Mouse (Mus musculus) liver, embryonic 12.5 days (tissue): ENCODE results near the gene G6pc2. TPM values are rescaled to one million over a fixed set of nuclear protein-coding genes. Genes with fewer than 3 reads are reported as not detected.

Experiments used
- ATAC-seq: fragments of 200-750 bp; cut with Nextera tagmentation; 2 replicates; pipeline ENCODE4 v1.8.0; 2017; ENCODE audit warnings: moderate number of reproducible peaks, mild to moderate bottlenecking, moderate library complexity
- H3K27ac ChIP-seq: fragments of 300-500 bp; sonication (generic); 2 replicates; pipeline ENCODE4 v1.5.1; 2016; ENCODE audit warnings: mild to moderate bottlenecking
- H3K27me3 ChIP-seq: fragments of 300-500 bp; sonication (generic); replicated peaks from 2 replicates; pipeline ENCODE4 v1.6.1; 2016; ENCODE audit warnings: mild to moderate bottlenecking, moderate library complexity
- H3K36me3 ChIP-seq: fragments of 300-500 bp; sonication (generic); 2 replicates; pipeline ENCODE4 v1.6.1; 2016; ENCODE audit warnings: mild to moderate bottlenecking, moderate library complexity
- H3K4me1 ChIP-seq: fragments of 300-500 bp; sonication (generic); 2 replicates; pipeline ENCODE4 v1.6.1; 2016
- H3K4me2 ChIP-seq: fragments of 300-500 bp; sonication (generic); 2 replicates; pipeline ENCODE4 v1.6.1; 2016; ENCODE audit warnings: mild to moderate bottlenecking, moderate library complexity
- H3K4me3 ChIP-seq: fragments of 300-500 bp; sonication (generic); 2 replicates; pipeline ENCODE4 v1.5.1; 2016; ENCODE audit warnings: mild to moderate bottlenecking, moderate library complexity
- H3K9ac ChIP-seq: fragments of 300-500 bp; sonication (generic); 2 replicates; pipeline ENCODE4 v1.6.1; 2016; ENCODE audit warnings: mild to moderate bottlenecking, moderate library complexity
- H3K9me3 ChIP-seq: fragments of 300-500 bp; sonication (generic); replicated peaks from 2 replicates; pipeline ENCODE4 v1.6.1; 2016; ENCODE audit warnings: mild to moderate bottlenecking, moderate library complexity
- WGBS: fragments of 180-500 bp; shearing (Covaris S2); methylation state at CpG from one replicate; pipeline ENCODE4 v1.1.7; 2016; ENCODE audit not compliant: insufficient replicate concordance; 5-methylcytosine and 5-hydroxymethylcytosine counted together
- polyA plus RNA-seq: library from polyadenylated mRNA; unstranded; fragments of >200 nt; fragmentation: Nextera tagmentation; extraction: Ambion mirVana; gene quantifications from 2 replicates; pipeline ENCODE4 v1.2.1, GENCODE M21; 2016

G6pc2 gene
- polyA plus RNA-seq, 1 experiment from 2014 or later = not detected

DNA sequence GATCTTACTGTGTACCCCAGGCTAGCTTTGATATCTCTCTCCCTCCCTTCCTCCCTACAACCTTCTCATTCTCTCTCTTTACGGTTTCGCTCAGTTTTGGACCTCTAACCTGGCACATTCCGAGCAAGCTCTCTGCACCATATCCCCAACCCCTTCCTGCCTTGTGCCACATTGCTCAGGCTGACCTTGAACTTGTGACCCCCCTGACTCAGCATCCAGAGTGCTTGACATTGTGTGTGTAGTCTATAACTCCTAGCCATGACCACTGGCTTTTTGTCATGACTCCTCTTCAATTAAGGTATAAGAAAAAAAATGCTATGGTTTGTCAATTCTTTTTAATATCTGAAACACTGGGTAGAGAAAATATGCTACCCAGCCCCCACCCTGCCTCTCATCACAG lies 1.2 kb upstream of the G6pc2 start:
- WGBS = 71% methylated on average over 3 of the region's 3 CpGs
- H3K27ac ChIP-seq = no peak overlapping the region
- H3K4me2 ChIP-seq = no peak overlapping the region
- H3K27me3 ChIP-seq = no peaks in the 10 kb centered on the region
- no peak overlapping the region for H3K9ac ChIP-seq
- no peaks in the 10 kb centered on the region for H3K9me3 ChIP-seq
- no peak for ATAC-seq
- H3K4me1 ChIP-seq = peaks cover 10% of the 10 kb centered on the region
- H3K4me3 ChIP-seq = no peak overlapping the region
- H3K36me3 ChIP-seq = no peaks in the 10 kb centered on the region

GRCm38 (mm10) chr2:69212652-69213051 lies 1.8 kb downstream of the G6pc2 start:
- 58% methylated on average over 10 of the region's 10 CpGs for WGBS
- no peak for ATAC-seq
- Histone ChIP-seq H3K9ac (no peak overlapping the region), H3K4me1 (no peaks in the 10 kb centered on the region), H3K9me3 (no peaks in the 10 kb centered on the region), H3K4me3 (no peak overlapping the region), H3K4me2 (no peak overlapping the region), H3K27ac (no peak overlapping the region), H3K36me3 (no peaks in the 10 kb centered on the region), H3K27me3 (no peaks in the 10 kb centered on the region)

- H3K4me3 ChIP-seq = no peak overlapping the region
- no peak overlapping the region for H3K9ac ChIP-seq
- H3K9me3 ChIP-seq = no peaks in the 10 kb centered on the region
- no peak overlapping the region for H3K27ac ChIP-seq
- 78% methylated on average over 7 of the region's 7 CpGs for WGBS
- H3K36me3 ChIP-seq = no peaks in the 10 kb centered on the region
- no peak overlapping the region for H3K4me2 ChIP-seq
- no peak for ATAC-seq
- H3K4me1 ChIP-seq = no peaks in the 10 kb centered on the region
- H3K27me3 ChIP-seq = no peaks in the 10 kb centered on the region
Measured at GRCm38 (mm10) chr2:69215242-69215641, 4.4 kb downstream of the G6pc2 start.

- no peak overlapping the region for H3K4me2 ChIP-seq
- no peaks in the 10 kb centered on the region for H3K27me3 ChIP-seq
- H3K36me3 ChIP-seq = no peaks in the 10 kb centered on the region
- no peak overlapping the region for H3K9ac ChIP-seq
- no peaks in the 10 kb centered on the region for H3K9me3 ChIP-seq
- H3K4me1 ChIP-seq = no peaks in the 10 kb centered on the region
- ATAC-seq = no peak
- 67% methylated on average over 5 of the region's 5 CpGs for WGBS
- H3K27ac ChIP-seq = no peak overlapping the region
- H3K4me3 ChIP-seq = no peak overlapping the region
Measured at GRCm38 (mm10) chr2:69221868-69222416, 11.1 kb downstream of the G6pc2 start.

- Histone ChIP-seq H3K9ac (no peak overlapping the region), H3K9me3 (no peaks in the 10 kb centered on the region), H3K4me3 (no peak overlapping the region), H3K36me3 (no peaks in the 10 kb centered on the region), H3K27me3 (no peaks in the 10 kb centered on the region), H3K4me2 (no peak overlapping the region), H3K4me1 (no peaks in the 10 kb centered on the region), H3K27ac (no peak overlapping the region)
- ATAC-seq = no peak
- WGBS = 69% methylated on average over 10 of the region's 10 CpGs
Measured at GRCm38 (mm10) chr2:69222815-69223214, 11.9 kb downstream of the G6pc2 start.

DNA sequence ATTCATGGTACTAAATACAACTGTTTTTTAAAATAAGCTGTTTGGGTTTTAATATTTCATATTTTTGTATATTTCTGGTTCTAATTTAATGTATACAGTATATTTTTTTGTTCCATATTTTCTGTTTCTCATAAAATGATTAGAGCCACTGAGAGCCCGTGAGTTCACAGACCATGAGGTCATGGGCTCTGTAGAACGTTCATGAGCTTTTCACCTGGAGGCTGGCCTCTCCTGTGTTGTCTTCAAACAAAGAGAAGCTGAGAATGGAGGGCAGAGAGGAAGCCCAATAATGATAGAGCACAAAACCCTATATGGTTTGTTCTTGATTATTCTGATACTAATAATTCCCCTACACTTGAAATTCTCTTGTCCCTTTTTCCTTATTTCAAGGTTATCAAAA lies 13.9 kb downstream of the G6pc2 start:
- Histone ChIP-seq H3K36me3 (no peaks in the 10 kb centered on the region), H3K27ac (no peak overlapping the region), H3K9me3 (no peaks in the 10 kb centered on the region), H3K4me2 (no peak overlapping the region), H3K27me3 (no peaks in the 10 kb centered on the region), H3K4me3 (no peak overlapping the region), H3K4me1 (no peaks in the 10 kb centered on the region), H3K9ac (no peak overlapping the region)
- WGBS = 34% methylated on average over 2 of the region's 2 CpGs
- no peak for ATAC-seq

GRCm38 (mm10) chr2:69226876-69227275 lies 16.0 kb downstream of the G6pc2 start:
- Histone ChIP-seq H3K27ac (no peak overlapping the region), H3K9me3 (no peaks in the 10 kb centered on the region), H3K4me1 (no peaks in the 10 kb centered on the region), H3K27me3 (no peaks in the 10 kb centered on the region), H3K4me2 (no peak overlapping the region), H3K9ac (no peak overlapping the region), H3K4me3 (no peak overlapping the region), H3K36me3 (no peaks in the 10 kb centered on the region)
- WGBS = 76% methylated on average over 9 of the region's 9 CpGs
- no peak for ATAC-seq

DNA sequence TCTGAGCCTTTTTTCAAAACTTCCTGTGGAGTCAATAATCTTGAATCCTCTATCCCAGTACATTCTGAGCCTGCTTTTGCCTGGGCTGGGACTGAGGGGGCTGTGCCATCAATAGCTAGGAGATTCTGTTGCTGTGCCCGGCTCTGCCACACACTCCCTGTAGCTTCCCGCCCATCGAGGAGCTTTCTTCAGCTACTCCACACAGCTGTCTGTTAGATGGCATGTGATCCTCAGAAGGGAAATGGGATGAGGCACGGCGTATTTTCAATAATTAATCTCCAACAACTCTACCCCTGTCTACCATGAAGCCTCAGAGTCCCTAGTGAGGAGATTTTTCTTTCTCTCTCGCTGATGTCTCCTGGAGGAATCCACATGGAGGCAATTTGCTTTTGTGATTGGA lies 17.8 kb downstream of the G6pc2 start:
- H3K27me3 ChIP-seq = no peaks in the 10 kb centered on the region
- no peak overlapping the region for H3K4me2 ChIP-seq
- no peaks in the 10 kb centered on the region for H3K36me3 ChIP-seq
- no peak overlapping the region for H3K9ac ChIP-seq
- no peak overlapping the region for H3K4me3 ChIP-seq
- H3K27ac ChIP-seq = no peak overlapping the region
- 68% methylated on average over 6 of the region's 6 CpGs for WGBS
- no peaks in the 10 kb centered on the region for H3K4me1 ChIP-seq
- ATAC-seq = no peak
- H3K9me3 ChIP-seq = no peaks in the 10 kb centered on the region

DNA sequence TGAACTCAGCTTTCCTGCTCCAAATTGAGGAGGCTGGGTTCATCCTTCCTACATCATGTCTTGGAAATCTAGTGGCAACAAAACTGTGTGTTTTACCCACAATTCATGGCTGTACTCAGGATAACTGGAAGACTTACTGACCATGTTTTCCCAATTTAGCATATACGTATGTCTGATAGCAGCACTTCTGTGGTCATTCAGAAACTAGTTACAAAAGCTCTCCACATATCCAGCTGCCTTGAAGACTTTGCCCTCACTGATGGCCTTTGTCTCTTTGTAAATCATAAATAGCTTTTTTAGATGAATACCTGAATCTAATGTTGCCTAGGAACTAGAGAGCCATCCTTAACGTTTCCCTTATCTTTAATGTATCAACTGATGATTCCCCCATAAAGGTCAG lies 19.3 kb downstream of the G6pc2 start:
- Histone ChIP-seq H3K27ac (no peak overlapping the region), H3K4me1 (no peaks in the 10 kb centered on the region), H3K4me2 (no peak overlapping the region), H3K9ac (no peak overlapping the region), H3K9me3 (no peaks in the 10 kb centered on the region), H3K4me3 (no peak overlapping the region), H3K27me3 (no peaks in the 10 kb centered on the region), H3K36me3 (no peaks in the 10 kb centered on the region)
- WGBS = 69% methylated on average over 2 of the region's 2 CpGs
- no peak for ATAC-seq

DNA sequence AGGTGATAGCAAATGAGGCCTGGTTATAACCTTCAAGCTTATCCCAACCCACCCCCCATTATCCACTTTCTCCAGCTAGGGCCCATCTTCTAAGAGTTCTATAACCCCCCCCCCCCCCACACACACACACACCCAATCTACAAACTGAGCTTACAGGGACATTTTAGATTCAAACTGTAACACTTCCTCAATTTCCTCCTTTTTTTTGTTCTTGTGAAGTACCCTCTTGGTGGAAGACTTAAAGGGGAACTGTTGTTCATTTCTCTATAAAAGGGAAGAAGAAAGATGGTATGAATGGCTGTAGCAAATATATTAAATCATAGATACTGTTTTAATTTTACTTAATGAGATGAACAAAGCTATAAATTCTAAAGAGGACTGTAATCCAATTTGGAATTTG lies 21.2 kb downstream of the G6pc2 start:
- Histone ChIP-seq H3K27me3 (no peaks in the 10 kb centered on the region), H3K4me3 (no peak overlapping the region), H3K9ac (no peak overlapping the region), H3K36me3 (no peaks in the 10 kb centered on the region), H3K27ac (no peak overlapping the region), H3K4me1 (no peaks in the 10 kb centered on the region), H3K9me3 (no peaks in the 10 kb centered on the region), H3K4me2 (no peak overlapping the region)
- ATAC-seq = no peak

GRCm38 (mm10) chr2:69234976-69235678 lies 24.3 kb downstream of the G6pc2 start:
- Histone ChIP-seq H3K9ac (no peak overlapping the region), H3K27me3 (no peaks in the 10 kb centered on the region), H3K4me2 (no peak overlapping the region), H3K36me3 (no peaks in the 10 kb centered on the region), H3K27ac (no peak overlapping the region), H3K9me3 (no peaks in the 10 kb centered on the region), H3K4me1 (no peaks in the 10 kb centered on the region), H3K4me3 (no peak overlapping the region)
- ATAC-seq = no peak
- WGBS = 66% methylated on average over 5 of the region's 5 CpGs

DNA sequence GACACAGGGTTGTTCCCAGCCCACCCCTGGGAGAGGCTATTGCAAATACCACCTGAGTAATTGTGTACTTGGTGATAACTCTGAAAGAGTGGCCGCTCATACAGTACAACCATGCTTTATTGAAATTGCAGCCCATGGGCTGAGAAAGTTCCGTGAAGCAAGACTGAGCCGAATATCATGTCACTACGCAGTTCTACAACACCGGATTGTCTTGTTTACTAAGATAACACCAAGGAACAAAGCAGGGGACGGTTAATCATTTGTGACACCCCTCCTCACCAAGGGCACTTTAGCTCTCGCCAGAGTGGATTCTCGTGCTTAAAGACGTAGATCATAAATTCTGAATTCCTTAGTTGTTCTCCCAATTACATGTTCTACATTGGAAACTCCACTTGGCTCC lies 28.4 kb downstream of the G6pc2 start:
- H3K4me2 ChIP-seq = no peak overlapping the region
- H3K4me3 ChIP-seq = no peak overlapping the region
- H3K27me3 ChIP-seq = no peaks in the 10 kb centered on the region
- 73% methylated on average over 9 of the region's 9 CpGs for WGBS
- H3K4me1 ChIP-seq = no peaks in the 10 kb centered on the region
- no peak for ATAC-seq
- no peaks in the 10 kb centered on the region for H3K9me3 ChIP-seq
- H3K36me3 ChIP-seq = no peaks in the 10 kb centered on the region
- H3K9ac ChIP-seq = no peak overlapping the region
- H3K27ac ChIP-seq = no peak overlapping the region

GRCm38 (mm10) chr2:69244924-69245323 lies 34.1 kb downstream of the G6pc2 start:
- no peaks in the 10 kb centered on the region for H3K36me3 ChIP-seq
- 51% methylated on average over 2 of the region's 2 CpGs for WGBS
- H3K4me3 ChIP-seq = no peak overlapping the region
- no peaks in the 10 kb centered on the region for H3K4me1 ChIP-seq
- no peak overlapping the region for H3K4me2 ChIP-seq
- H3K9me3 ChIP-seq = no peaks in the 10 kb centered on the region
- no peak overlapping the region for H3K9ac ChIP-seq
- H3K27me3 ChIP-seq = no peaks in the 10 kb centered on the region
- ATAC-seq = no peak
- no peak overlapping the region for H3K27ac ChIP-seq
